Mouse (Mus musculus): ENCODE data around the gene 2410015M20Rik.

DNA sequence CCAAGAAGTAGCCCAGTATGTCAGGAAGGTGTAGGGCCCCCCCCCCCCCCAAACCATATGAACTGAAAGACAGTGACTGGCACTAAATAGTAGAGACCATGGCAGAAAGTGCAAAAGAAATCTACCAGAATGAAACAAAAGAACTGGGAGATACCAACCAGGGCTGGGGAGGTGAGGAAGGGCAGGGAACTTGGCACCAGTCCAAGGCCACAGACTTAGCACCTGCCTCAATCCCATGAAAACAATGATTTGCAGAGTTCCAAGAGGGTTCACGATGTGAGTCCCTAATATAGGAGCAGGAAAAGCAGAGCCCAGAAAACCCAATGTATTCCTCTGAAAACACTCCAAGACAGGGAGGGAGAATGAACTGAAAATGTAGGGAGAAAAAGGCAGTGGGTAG is 37.4 kb downstream of the 2410015M20Rik start:
- TF ChIP-seq CTCF (IDR thresholded peaks at IDR 0.05; ENCODE audit: extremely low read depth, insufficient read depth, insufficient read length, insufficient replicate concordance) (no peak), POLR2A (IDR thresholded peaks at IDR 0.05; ENCODE audit: low read depth, low read length) (no peak)

All from spleen, adult 2 months (tissue).